Mouse (Mus musculus) liver, postnatal 0 days (tissue): ENCODE results near the gene Ctsh. TPM values are rescaled to one million over a fixed set of nuclear protein-coding genes. Genes with fewer than 3 reads are reported as not detected.
A peak's percentile ranks its signal among the peaks of the same experiment; 100 is the strongest.

Experiments
- ATAC-seq: fragments of 200-750 bp; cut with Nextera tagmentation; 2 replicates; pipeline ENCODE4 v1.8.0; 2017; ENCODE audit warnings: mild to moderate bottlenecking, moderate library complexity
- DNase-seq: peaks from one replicate; pipeline ENCODE4 v3.0.0-alpha.2; 2016
- H3K27ac ChIP-seq: fragments of 300-500 bp; sonication (generic); 2 replicates; pipeline ENCODE4 v1.5.1; 2014; ENCODE audit warnings: antibody characterized with exemption, moderate library complexity, mild to moderate bottlenecking, low read depth
- H3K27me3 ChIP-seq: fragments of 300-500 bp; sonication (generic); 2 replicates; pipeline ENCODE4 v1.6.1; 2014; ENCODE audit warnings: low read length, control low read depth, mixed read lengths; ENCODE audit not compliant: insufficient read depth
- H3K36me3 ChIP-seq: fragments of 300-500 bp; sonication (generic); replicated peaks from 2 replicates; pipeline ENCODE4 v1.6.1; 2014; ENCODE audit warnings: mild to moderate bottlenecking, control low read depth, low read length, moderate library complexity, mixed read lengths; ENCODE audit not compliant: insufficient read depth
- H3K4me1 ChIP-seq: fragments of 300-500 bp; sonication (generic); 2 replicates; pipeline ENCODE4 v1.6.1; 2014; ENCODE audit warnings: antibody characterized with exemption, mild to moderate bottlenecking, control low read depth; ENCODE audit not compliant: insufficient read depth
- H3K4me2 ChIP-seq: fragments of 300-500 bp; sonication (generic); 2 replicates; pipeline ENCODE4 v1.6.1; 2014; ENCODE audit warnings: low read depth, mild to moderate bottlenecking, low read length, moderate library complexity, mixed read lengths
- H3K4me3 ChIP-seq: fragments of 300-500 bp; sonication (generic); 2 replicates; pipeline ENCODE4 v1.5.1; 2014; ENCODE audit warnings: low read depth, low read length
- H3K9ac ChIP-seq: fragments of 300-500 bp; sonication (generic); replicated peaks from 2 replicates; pipeline ENCODE4 v1.6.1; 2014; ENCODE audit warnings: mild to moderate bottlenecking, moderate library complexity
- H3K9me3 ChIP-seq: fragments of 300-500 bp; sonication (generic); 2 replicates; pipeline ENCODE4 v1.6.1; 2016; ENCODE audit warnings: mild to moderate bottlenecking, control low read depth, low read length, mixed read lengths
- CTCF ChIP-seq: sonication (generic); IDR thresholded peaks from 2 replicates; pipeline ENCODE4 v1.5.1; 2016; ENCODE audit warnings: antibody characterized with exemption, low read depth
- EP300 ChIP-seq: IDR thresholded peaks from 2 replicates; pipeline ENCODE4 v1.6.1; 2016; ENCODE audit warnings: antibody characterized with exemption, low read depth, mild to moderate bottlenecking
- whole genome bisulfite sequencing: fragments of 180-500 bp; shearing (Covaris S2); extraction: QIAGEN DNeasy Blood & Tissue Kit; methylation state at CpG from one replicate; pipeline ENCODE4 v1.1.7; 2014; ENCODE audit not compliant: insufficient replicate concordance; 5-methylcytosine and 5-hydroxymethylcytosine counted together
- polyA plus RNA-seq: library from polyadenylated mRNA; unstranded; fragments of >200 nt; fragmentation: Nextera tagmentation; extraction: Ambion mirVana; gene quantifications from 2 replicates; pipeline ENCODE4 v1.2.1, GENCODE M21; 2015

The Ctsh gene
- polyA plus RNA-seq, 1 experiment from 2014 or later: 328 TPM

DNA sequence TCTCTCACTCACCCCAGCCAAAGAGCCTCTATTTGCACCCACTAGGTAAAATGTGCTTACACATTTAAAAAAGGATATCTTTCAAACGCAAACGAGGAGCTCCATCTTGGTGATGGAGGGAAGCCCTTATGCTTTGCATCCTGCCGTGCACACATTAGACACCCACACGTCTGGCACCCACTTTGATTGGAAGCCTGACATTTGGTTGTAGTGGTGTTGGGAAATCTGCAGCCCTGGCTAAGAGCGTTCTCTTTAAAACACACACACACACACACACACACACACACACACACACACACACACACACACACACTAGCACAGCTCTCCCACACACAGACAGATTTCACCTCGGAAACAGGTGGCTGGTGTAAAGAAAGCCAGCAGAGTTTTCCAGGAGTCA is 33.1 kb upstream of the Ctsh start:
- TF ChIP-seq CTCF (no peak), EP300 (no peak)
- Histone ChIP-seq H3K27me3 (no peaks in the 10 kb centered on the region), H3K4me2 (no peak overlapping the region), H3K4me3 (no peak overlapping the region), H3K4me1 (no peaks in the 10 kb centered on the region), H3K9ac (no peak overlapping the region), H3K27ac (no peak overlapping the region), H3K36me3 (no peaks in the 10 kb centered on the region), H3K9me3 (no peaks in the 10 kb centered on the region)
- ATAC-seq (no peak), DNase-seq (no peak)
- WGBS: 71% methylated on average over 6 of the region's 6 CpGs

DNA sequence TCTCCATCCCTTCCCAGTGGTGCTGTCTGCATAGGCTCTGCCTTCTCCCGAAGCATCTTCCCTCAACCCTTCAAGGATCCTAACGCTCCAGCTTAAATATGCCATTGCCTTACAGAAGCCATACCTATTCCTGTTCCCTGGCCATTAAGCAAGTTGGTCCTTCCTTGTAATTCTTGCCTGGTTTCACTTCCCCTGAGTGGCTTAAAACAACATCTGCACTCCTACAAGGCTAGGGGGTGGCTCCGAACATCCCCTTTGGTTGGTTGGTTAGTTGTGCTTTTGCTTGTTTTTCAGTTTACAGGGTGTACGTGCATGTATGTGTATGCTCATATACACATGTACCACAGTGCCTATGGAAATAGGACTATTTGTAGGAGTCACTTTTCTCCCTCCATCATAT is 32.5 kb upstream of the Ctsh start:
- WGBS: 67% methylated on average over 4 of the region's 4 CpGs
- no peak for DNase-seq
- no peak overlapping the region for H3K27ac ChIP-seq

DNA sequence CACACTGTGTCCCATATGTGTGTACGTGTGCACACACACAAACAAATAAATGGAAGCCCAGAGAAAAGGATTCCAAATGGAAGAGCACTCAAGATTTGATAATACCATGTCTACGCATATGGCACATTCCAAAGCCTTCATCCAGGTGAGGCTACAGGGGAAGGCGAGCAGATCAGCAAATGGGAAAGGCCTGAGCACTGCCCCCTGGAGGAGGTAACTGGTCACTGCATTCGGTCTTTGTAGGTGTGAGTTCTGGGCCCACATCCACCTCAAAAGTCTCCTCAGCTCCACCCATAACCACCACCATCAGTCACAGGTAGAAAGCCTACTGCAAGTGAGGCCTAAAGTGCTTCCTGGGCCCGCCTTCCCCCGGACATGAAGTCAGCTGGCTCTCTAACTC is 26.2 kb upstream of the Ctsh start:
- H3K4me2 ChIP-seq: no peak overlapping the region
- TF ChIP-seq CTCF: peak; percentile 49
- TF ChIP-seq EP300: no peak

More for the DNA sequence above, 32.5 kb upstream of the Ctsh start:
- ATAC-seq: no peak
- Histone ChIP-seq H3K36me3 (no peaks in the 10 kb centered on the region), H3K9me3 (no peaks in the 10 kb centered on the region), H3K4me1 (no peaks in the 10 kb centered on the region), H3K27me3 (no peaks in the 10 kb centered on the region), H3K4me3 (no peak overlapping the region), H3K4me2 (no peak overlapping the region), H3K9ac (no peak overlapping the region)
- no peak for TF ChIP-seq EP300
- no peak for TF ChIP-seq CTCF

DNA sequence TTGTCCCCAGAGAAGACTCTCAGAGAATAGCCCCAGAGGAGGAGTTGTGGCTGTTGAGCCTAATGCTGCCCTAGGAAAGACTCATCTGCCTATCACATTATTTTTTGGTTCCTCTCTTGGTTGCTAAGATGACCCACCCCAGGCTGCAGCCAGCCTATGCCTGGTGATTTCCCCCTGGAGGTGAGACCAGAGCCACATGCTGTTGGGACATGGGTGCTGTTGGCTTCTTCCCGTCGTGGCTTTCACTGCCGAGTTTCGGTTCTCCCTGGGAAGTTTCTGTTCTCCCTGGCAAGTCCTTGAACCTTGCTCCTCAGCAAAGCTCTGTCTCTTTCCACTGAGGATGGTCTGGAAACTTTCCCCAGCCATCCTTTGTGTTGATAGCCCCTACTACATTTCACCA is 20.0 kb upstream of the Ctsh start:
- TF ChIP-seq EP300 (no peak), CTCF (no peak)
- H3K36me3 ChIP-seq: no peaks in the 10 kb centered on the region
- no peak overlapping the region for H3K4me2 ChIP-seq
- no peaks in the 10 kb centered on the region for H3K9me3 ChIP-seq
- H3K4me3 ChIP-seq: no peak overlapping the region
- ATAC-seq (peak; percentile 44; the same call in 1 of the 2 replicates), DNase-seq (peak; percentile 22)
- WGBS: 53% methylated on average over 4 of the region's 4 CpGs
- H3K27ac ChIP-seq: no peak overlapping the region
- no peaks in the 10 kb centered on the region for H3K4me1 ChIP-seq
- H3K9ac ChIP-seq: no peak overlapping the region
- no peaks in the 10 kb centered on the region for H3K27me3 ChIP-seq

More for the DNA sequence above, 26.2 kb upstream of the Ctsh start:
- Histone ChIP-seq H3K27me3 (no peaks in the 10 kb centered on the region), H3K4me3 (no peak overlapping the region), H3K36me3 (no peaks in the 10 kb centered on the region), H3K9ac (no peak overlapping the region), H3K9me3 (no peaks in the 10 kb centered on the region), H3K27ac (no peak overlapping the region), H3K4me1 (no peaks in the 10 kb centered on the region)
- 83% methylated on average over 6 of the region's 6 CpGs for WGBS
- no peak for ATAC-seq
- DNase-seq: no peak

DNA sequence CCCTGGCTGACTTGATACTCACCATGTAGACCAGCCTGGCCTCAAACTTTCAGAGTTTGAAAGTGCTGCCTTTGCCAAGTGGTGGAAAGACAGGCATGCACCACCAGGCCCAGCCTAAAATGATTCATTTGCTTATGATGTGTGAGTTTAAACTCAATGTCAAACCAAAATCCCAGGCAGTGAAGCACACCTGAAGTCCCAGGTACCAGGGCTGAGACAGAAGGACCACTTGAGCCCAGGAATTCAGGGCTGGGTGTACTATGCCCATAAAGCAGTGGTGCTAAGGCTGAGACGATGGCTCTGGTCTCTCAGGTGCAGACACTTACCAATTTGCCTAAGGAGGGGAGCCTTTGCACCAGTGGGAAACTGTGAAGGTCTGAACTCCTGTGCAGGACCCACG is 18.8 kb upstream of the Ctsh start:
- no peak overlapping the region for H3K4me2 ChIP-seq
- no peak overlapping the region for H3K27ac ChIP-seq
- H3K4me3 ChIP-seq: no peak overlapping the region
- TF ChIP-seq CTCF (no peak), EP300 (no peak)
- H3K36me3 ChIP-seq: no peaks in the 10 kb centered on the region
- DNase-seq (no peak), ATAC-seq (no peak)
- no peaks in the 10 kb centered on the region for H3K4me1 ChIP-seq
- H3K27me3 ChIP-seq: no peaks in the 10 kb centered on the region
- H3K9me3 ChIP-seq: no peaks in the 10 kb centered on the region
- WGBS: 72% methylated on average over 2 of the region's 2 CpGs
- no peak overlapping the region for H3K9ac ChIP-seq

DNA sequence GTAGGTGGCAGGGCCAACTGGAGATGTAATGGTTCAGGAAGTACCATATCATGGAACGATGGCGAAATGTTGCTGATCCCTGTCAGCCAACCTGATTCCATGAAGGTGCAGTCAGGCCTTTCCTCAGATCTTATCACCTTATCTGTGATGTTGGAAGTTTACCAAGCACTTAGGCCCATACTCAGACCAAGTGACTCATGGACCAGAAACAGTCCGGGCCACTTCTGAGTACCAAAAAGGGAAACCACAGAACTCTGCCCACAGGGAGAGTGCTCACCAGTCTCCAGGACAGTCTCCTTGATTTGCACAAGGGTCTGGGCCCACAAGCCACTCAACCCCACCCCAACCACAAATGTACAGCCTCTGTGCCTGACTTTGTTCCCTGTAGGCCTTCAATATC is 18.2 kb upstream of the Ctsh start:
- no peak overlapping the region for H3K9ac ChIP-seq
- no peaks in the 10 kb centered on the region for H3K4me1 ChIP-seq
- H3K27me3 ChIP-seq: no peaks in the 10 kb centered on the region
- TF ChIP-seq CTCF: no peak
- no peak for TF ChIP-seq EP300
- H3K36me3 ChIP-seq: no peaks in the 10 kb centered on the region
- no peaks in the 10 kb centered on the region for H3K9me3 ChIP-seq
- DNase-seq: no peak
- no peak overlapping the region for H3K4me3 ChIP-seq
- no peak overlapping the region for H3K4me2 ChIP-seq
- ATAC-seq: no peak
- 61% methylated on average over 3 of the region's 3 CpGs for WGBS
- no peak overlapping the region for H3K27ac ChIP-seq

DNA sequence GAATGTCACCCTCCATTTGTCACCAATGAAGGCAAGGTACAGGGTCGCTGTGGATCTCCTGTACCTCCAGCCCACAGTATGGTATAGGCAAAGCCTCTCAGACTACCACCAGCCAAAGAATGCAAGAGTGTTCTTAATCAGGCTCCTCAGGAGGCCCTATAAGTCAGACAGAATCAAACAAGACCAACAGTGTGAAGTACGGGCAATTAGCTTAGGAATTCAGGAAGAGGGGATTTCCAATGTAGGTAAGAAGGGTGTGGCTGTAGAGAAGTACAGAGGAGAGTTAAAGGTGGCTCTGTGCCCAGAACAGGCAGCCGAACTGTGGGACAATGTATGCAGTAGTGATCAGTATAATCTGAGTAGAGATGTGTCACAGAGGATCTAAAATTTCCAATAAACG is 17.6 kb upstream of the Ctsh start:
- no peak for TF ChIP-seq EP300
- TF ChIP-seq CTCF: no peak
- no peak overlapping the region for H3K4me2 ChIP-seq
- no peak overlapping the region for H3K4me3 ChIP-seq
- H3K27ac ChIP-seq: no peak overlapping the region
- no peaks in the 10 kb centered on the region for H3K27me3 ChIP-seq
- H3K9ac ChIP-seq: no peak overlapping the region
- WGBS: 71% methylated on average over 4 of the region's 4 CpGs
- no peaks in the 10 kb centered on the region for H3K36me3 ChIP-seq
- no peaks in the 10 kb centered on the region for H3K4me1 ChIP-seq
- DNase-seq (no peak), ATAC-seq (no peak)
- H3K9me3 ChIP-seq: no peaks in the 10 kb centered on the region
